Mouse (Mus musculus): ENCODE measurements at regions not wholly inside any gene's neighbourhood (a gene's known extent, or its start where the extent isn't known, plus 50 kb on each side); places are given as distances from the start of the nearest gene placed in this dataset.

- peaks cover 12% of the 10 kb centered on the region for H3K4me1 ChIP-seq
- H3K4me2 ChIP-seq: no peak overlapping the region
- H3K9ac ChIP-seq: no peak overlapping the region
- H3K27ac ChIP-seq: no peak overlapping the region
- H3K36me3 ChIP-seq: no peaks in the 10 kb centered on the region
- no peaks in the 10 kb centered on the region for H3K9me3 ChIP-seq (replicated peaks)
- 90% methylated on average over 5 of the region's 5 CpGs for WGBS
- no peaks in the 10 kb centered on the region for H3K27me3 ChIP-seq
- no peak for ATAC-seq (replicated peaks; ENCODE audit: low FRiP score)
- H3K4me3 ChIP-seq (replicated peaks): no peak overlapping the region
These were observed 152.5 kb upstream of the Ankrd55 start for GRCm38 (mm10) chr13:112135777-112136176.

DNA sequence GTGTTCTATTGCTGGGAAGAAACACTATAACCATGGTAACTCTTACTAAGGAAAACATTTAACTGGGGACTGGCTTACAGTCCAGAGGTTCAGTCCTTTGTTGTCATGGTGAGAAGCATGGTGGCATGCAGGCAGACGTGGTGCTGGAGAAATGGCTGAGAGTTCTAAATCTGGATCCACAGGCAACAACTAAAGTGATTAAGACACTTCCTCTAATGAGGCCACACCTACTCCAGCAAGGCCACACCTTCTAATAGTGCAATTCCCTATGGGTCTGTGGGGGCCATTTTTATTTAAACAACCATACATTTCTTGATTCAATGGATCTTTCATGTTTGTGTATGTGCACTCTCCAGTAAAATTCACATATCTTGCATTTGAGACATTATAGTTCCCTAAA, 151.4 kb upstream of the Ankrd55 start:
- Histone ChIP-seq H3K4me2 (no peak overlapping the region), H3K9me3 (replicated peaks) (no peaks in the 10 kb centered on the region), H3K27ac (no peak overlapping the region), H3K9ac (no peak overlapping the region), H3K36me3 (no peaks in the 10 kb centered on the region), H3K27me3 (no peaks in the 10 kb centered on the region), H3K4me1 (peaks cover 4% of the 10 kb centered on the region), H3K4me3 (replicated peaks) (no peak overlapping the region)
- WGBS: 69% methylated on average over 1 of the region's 1 CpGs
- ATAC-seq (replicated peaks; ENCODE audit: low FRiP score): no peak

- H3K4me2 ChIP-seq: no peak overlapping the region
- no peaks in the 10 kb centered on the region for H3K36me3 ChIP-seq
- no peaks in the 10 kb centered on the region for H3K27me3 ChIP-seq
- H3K9me3 ChIP-seq (replicated peaks): no peaks in the 10 kb centered on the region
- H3K4me3 ChIP-seq (replicated peaks): no peak overlapping the region
- H3K27ac ChIP-seq: no peak overlapping the region
- ATAC-seq (replicated peaks; ENCODE audit: low FRiP score): no peak
- H3K4me1 ChIP-seq: no peaks in the 10 kb centered on the region
- no peak overlapping the region for H3K9ac ChIP-seq
- WGBS: 39% methylated on average over 5 of the region's 5 CpGs
These were observed 147.4 kb upstream of the Ankrd55 start for GRCm38 (mm10) chr13:112140871-112141270.

- Histone ChIP-seq H3K9ac (no peak overlapping the region), H3K27ac (peak overlapping the region; percentile 43), H3K4me3 (replicated peaks) (no peak overlapping the region), H3K4me2 (no peak overlapping the region), H3K36me3 (no peaks in the 10 kb centered on the region), H3K9me3 (replicated peaks) (no peaks in the 10 kb centered on the region), H3K27me3 (no peaks in the 10 kb centered on the region), H3K4me1 (no peaks in the 10 kb centered on the region)
- no peak for ATAC-seq (replicated peaks; ENCODE audit: low FRiP score)
- 69% methylated on average over 7 of the region's 7 CpGs for WGBS
These were observed 143.6 kb upstream of the Ankrd55 start for GRCm38 (mm10) chr13:112144393-112145348.

- peaks cover 22% of the 10 kb centered on the region for H3K4me1 ChIP-seq
- peak overlapping the region; percentile 61 for H3K27ac ChIP-seq
- no peak overlapping the region for H3K9ac ChIP-seq
- no peaks in the 10 kb centered on the region for H3K36me3 ChIP-seq
- H3K4me3 ChIP-seq (replicated peaks): no peak overlapping the region
- 21% methylated on average over 27 of the region's 27 CpGs for WGBS
- no peaks in the 10 kb centered on the region for H3K27me3 ChIP-seq
- peak overlapping the region; percentile 39 for H3K4me2 ChIP-seq
- ATAC-seq (replicated peaks; ENCODE audit: low FRiP score): peak; percentile 78
- no peaks in the 10 kb centered on the region for H3K9me3 ChIP-seq (replicated peaks)
These were observed 135.4 kb upstream of the Ankrd55 start for GRCm38 (mm10) chr13:112152614-112153550.

DNA sequence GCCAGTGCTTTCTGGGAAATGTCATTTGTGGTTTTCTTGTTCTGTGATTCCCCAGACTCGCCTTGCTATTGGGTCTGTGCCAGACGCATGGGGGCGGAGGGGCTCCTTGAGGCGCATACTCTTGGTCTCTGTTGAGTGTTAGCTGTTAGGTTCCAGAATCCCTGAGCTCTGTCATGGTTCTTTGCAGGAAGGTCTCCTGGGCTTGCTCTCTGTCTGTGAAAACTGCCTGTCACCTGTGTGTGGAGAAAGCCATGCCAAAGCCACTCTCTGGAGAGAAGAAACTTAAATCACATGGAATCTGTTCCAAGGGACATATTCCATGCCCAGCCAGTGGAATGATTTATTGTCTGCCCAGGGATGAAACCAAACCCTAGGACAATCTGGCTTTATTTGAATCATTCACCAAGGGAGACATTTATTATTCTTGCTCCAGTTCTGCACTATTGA, 134.5 kb upstream of the Ankrd55 start:
- Histone ChIP-seq H3K4me1 (peaks cover 22% of the 10 kb centered on the region), H3K9me3 (replicated peaks) (no peaks in the 10 kb centered on the region), H3K36me3 (no peaks in the 10 kb centered on the region), H3K4me3 (replicated peaks) (no peak overlapping the region), H3K27me3 (no peaks in the 10 kb centered on the region), H3K27ac (peak overlapping the region; percentile 61), H3K4me2 (no peak overlapping the region), H3K9ac (no peak overlapping the region)
- peak; percentile 59 for ATAC-seq (replicated peaks; ENCODE audit: low FRiP score)
- whole genome bisulfite sequencing: 52% methylated on average over 4 of the region's 4 CpGs

- Histone ChIP-seq H3K27me3 (no peaks in the 10 kb centered on the region), H3K4me1 (peaks cover 11% of the 10 kb centered on the region), H3K4me2 (no peak overlapping the region), H3K27ac (no peak overlapping the region), H3K9me3 (replicated peaks) (no peaks in the 10 kb centered on the region), H3K36me3 (no peaks in the 10 kb centered on the region), H3K9ac (no peak overlapping the region), H3K4me3 (replicated peaks) (no peak overlapping the region)
- WGBS: 80% methylated on average over 9 of the region's 9 CpGs
- ATAC-seq (replicated peaks; ENCODE audit: low FRiP score): no peak
These were observed 128.7 kb upstream of the Ankrd55 start for GRCm38 (mm10) chr13:112159430-112160172.

DNA sequence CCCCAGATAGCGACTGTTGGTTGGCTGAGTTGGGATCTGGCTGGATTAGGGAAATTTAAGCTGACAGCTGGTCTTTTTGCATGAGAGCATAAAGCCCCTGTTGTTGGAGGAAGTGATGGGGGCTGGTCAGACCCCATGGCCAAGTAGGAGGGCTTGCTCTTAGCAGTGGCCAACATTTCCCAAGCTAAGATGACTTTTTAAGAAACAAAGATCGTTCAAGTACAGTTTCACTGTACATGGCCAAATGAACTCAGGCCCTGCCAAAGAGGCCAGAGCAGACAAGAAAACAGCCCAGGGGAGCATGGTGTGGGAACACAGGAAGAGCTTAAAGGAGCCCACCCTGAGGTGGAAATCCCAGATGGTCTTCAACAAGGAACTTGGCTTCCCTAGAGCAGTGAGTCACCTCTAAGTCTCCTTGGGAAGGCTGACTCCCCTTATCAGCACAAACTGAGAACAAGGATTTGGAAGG, 128.0 kb upstream of the Ankrd55 start:
- Histone ChIP-seq H3K9ac (no peak overlapping the region), H3K27me3 (no peaks in the 10 kb centered on the region), H3K36me3 (no peaks in the 10 kb centered on the region), H3K4me3 (replicated peaks) (no peak overlapping the region), H3K4me2 (no peak overlapping the region), H3K27ac (peak overlapping the region; percentile 47; the same call in 1 of the 2 replicates), H3K9me3 (replicated peaks) (no peaks in the 10 kb centered on the region), H3K4me1 (peaks cover 11% of the 10 kb centered on the region)
- ATAC-seq (replicated peaks; ENCODE audit: low FRiP score): no peak
- WGBS: 69% methylated on average over 2 of the region's 2 CpGs

- Histone ChIP-seq H3K4me2 (no peak overlapping the region), H3K4me1 (peaks cover 11% of the 10 kb centered on the region), H3K27me3 (no peaks in the 10 kb centered on the region), H3K9ac (no peak overlapping the region), H3K4me3 (replicated peaks) (no peak overlapping the region), H3K36me3 (no peaks in the 10 kb centered on the region), H3K27ac (no peak overlapping the region), H3K9me3 (replicated peaks) (no peaks in the 10 kb centered on the region)
- WGBS: 89% methylated on average over 2 of the region's 2 CpGs
- no peak for ATAC-seq (replicated peaks; ENCODE audit: low FRiP score)
These were observed 127.5 kb upstream of the Ankrd55 start for GRCm38 (mm10) chr13:112160726-112161125.

- peaks cover 11% of the 10 kb centered on the region for H3K4me1 ChIP-seq
- no peak overlapping the region for H3K4me3 ChIP-seq (replicated peaks)
- no peak overlapping the region for H3K27ac ChIP-seq
- no peaks in the 10 kb centered on the region for H3K27me3 ChIP-seq
- H3K4me2 ChIP-seq: no peak overlapping the region
- no peaks in the 10 kb centered on the region for H3K9me3 ChIP-seq (replicated peaks)
- H3K36me3 ChIP-seq: no peaks in the 10 kb centered on the region
- WGBS: 90% methylated on average over 2 of the region's 2 CpGs
- ATAC-seq (replicated peaks; ENCODE audit: low FRiP score): no peak
- no peak overlapping the region for H3K9ac ChIP-seq
These were observed 126.4 kb upstream of the Ankrd55 start for GRCm38 (mm10) chr13:112161886-112162285.

GRCm38 (mm10) chr13:112165921-112166320, 122.3 kb upstream of the Ankrd55 start:
- WGBS: 58% methylated on average over 2 of the region's 2 CpGs
- H3K36me3 ChIP-seq: no peaks in the 10 kb centered on the region
- H3K9ac ChIP-seq: no peak overlapping the region
- no peak for ATAC-seq (replicated peaks; ENCODE audit: low FRiP score)
- H3K9me3 ChIP-seq (replicated peaks): no peaks in the 10 kb centered on the region
- no peak overlapping the region for H3K4me3 ChIP-seq (replicated peaks)
- no peak overlapping the region for H3K27ac ChIP-seq
- H3K27me3 ChIP-seq: no peaks in the 10 kb centered on the region
- H3K4me2 ChIP-seq: no peak overlapping the region
- 0 out of 2 replicates have a peak, but pooled peaks cover under 1% of the 10 kb centered on the region for H3K4me1 ChIP-seq

Data from kidney, embryonic 15.5 days (tissue).